Mouse (Mus musculus) kidney, adult 18-20 months (tissue): Measurements from ENCODE around the gene Entr1.

Experiments used
- DNase-seq: peaks from one replicate; pipeline ENCODE4 v3.0.0; 2021

Entr1 gene

DNA sequence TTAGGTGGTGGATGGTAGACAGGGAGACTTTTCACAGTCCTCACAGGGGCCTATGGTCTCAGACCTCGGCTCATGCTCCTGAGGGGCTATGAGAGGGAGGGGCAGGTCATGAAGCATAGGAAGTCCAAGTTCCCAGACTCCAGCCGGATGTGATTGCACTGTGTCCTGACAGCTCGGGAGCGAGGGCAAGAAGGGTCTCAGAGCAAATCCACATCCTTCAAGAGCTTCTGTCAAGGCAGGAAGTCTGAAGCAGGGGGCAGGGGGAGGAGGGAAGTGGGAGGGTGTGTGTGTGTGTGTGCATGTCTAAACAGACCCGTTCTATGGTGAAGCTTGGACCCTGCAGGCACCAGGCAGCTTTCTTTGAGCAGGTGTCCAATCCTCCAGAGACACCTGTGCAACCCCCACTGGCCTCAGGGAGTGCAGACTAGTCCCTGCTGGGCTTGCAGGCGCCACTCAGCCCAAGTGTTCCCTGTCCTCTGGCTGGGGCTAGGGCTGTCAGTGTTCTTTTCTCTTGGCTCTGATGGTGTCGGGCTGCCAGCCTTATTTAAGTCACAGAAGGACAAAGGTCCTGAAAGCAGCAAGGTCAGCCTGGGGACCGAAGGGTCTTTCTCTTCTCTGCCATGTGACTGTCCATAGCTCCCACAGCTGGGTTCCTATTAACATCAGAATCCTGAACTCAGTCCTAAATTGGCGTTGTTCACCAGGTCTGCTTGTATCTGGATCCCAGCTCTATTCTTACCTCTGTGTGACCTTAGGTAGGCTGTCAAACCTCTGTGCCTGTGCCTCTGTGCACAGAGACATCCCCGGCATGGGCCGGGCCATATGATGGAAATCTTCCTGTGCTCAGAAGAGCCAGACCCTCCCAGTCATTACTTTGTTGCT is 46.3 kb downstream of the Entr1 start:
- DNase-seq: peak; percentile 38

GRCm38 (mm10) chr2:26342044-26342443 is 47.1 kb downstream of the Entr1 start:
- DNase-seq: peak; percentile 46

DNA sequence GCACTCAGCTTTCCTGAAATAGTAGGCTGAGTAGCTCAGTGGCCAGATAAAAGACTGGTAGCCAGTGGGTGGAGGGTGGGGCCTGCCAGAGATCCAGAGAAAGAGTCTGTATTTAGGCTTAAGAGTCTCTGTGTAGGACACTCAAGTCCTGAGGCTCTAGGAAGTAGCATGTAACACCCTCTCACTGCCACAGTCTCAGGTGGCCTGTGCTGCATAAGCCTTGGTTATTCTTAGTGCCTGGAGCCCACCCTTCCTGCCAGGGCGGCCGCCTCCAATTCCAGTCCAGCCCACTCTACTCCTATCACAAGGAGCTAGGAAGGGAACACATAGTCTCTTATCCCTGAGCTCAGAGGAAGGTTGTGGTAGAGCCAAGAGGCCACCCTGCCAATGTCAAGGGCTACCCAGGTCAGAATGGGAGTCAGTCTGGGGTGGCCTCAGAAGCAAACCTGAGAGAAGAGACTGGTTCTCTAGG is 47.6 kb downstream of the Entr1 start:
- DNase-seq: no peak

- DNase-seq: peak; percentile 42
Observed at GRCm38 (mm10) chr2:26339204-26339551, 49.9 kb downstream of the Entr1 start.

- no peak for DNase-seq
Observed at GRCm38 (mm10) chr2:26338302-26339203, 50.6 kb downstream of the Entr1 start.
